Mouse (Mus musculus) ES-E14 (cell line): ENCODE measurements around the gene Psme2. TPM values are rescaled to one million over a fixed set of nuclear protein-coding genes. Genes with fewer than 3 reads are reported as not detected.
A peak's percentile ranks its signal among the peaks of the same experiment; 100 is the strongest.

Source experiments
- DNase-seq: peaks from one replicate; pipeline ENCODE4 v3.0.0-alpha.2; 2013; ENCODE audit warnings: low read depth, low spot score
- H3K27ac ChIP-seq: 2 replicates; pipeline ENCODE4 v1.5.1; 2012; ENCODE audit warnings: low read depth, mild to moderate bottlenecking, low read length, moderate library complexity, mixed read lengths; ENCODE audit not compliant: poor library complexity, insufficient read depth, severe bottlenecking
- H3K36me3 ChIP-seq: 2 replicates; pipeline ENCODE4 v1.6.1; 2012; ENCODE audit warnings: mild to moderate bottlenecking, low read length, moderate library complexity, mixed read lengths; ENCODE audit not compliant: control insufficient read depth, poor library complexity, insufficient read depth, severe bottlenecking
- H3K4me1 ChIP-seq, 2 experiments: fragments of 150-350 bp in 1 of 2; sonication (generic) in 1 of 2; 2 replicates each; pipeline ENCODE4 v1.6.1; 2012; ENCODE audit warnings: low read length in 2 of 2, mild to moderate bottlenecking in 1 of 2, mixed read lengths in 1 of 2; ENCODE audit not compliant: control insufficient read depth in 2 of 2, insufficient read depth in 2 of 2, poor library complexity in 1 of 2
- H3K4me3 ChIP-seq, 2 experiments: fragments of 150-350 bp in 1 of 2; sonication (generic) in 1 of 2; 2 replicates each; pipeline ENCODE4 v1.5.1; 2012; ENCODE audit warnings: low read length in 2 of 2, low read depth in 1 of 2, mild to moderate bottlenecking in 1 of 2, mixed read lengths in 1 of 2; ENCODE audit not compliant: insufficient read depth in 1 of 2, poor library complexity in 1 of 2, severe bottlenecking in 1 of 2
- H3K9ac ChIP-seq: 2 replicates; pipeline ENCODE4 v1.6.1; 2012; ENCODE audit warnings: low read depth, mild to moderate bottlenecking, low read length, mixed read lengths; ENCODE audit not compliant: poor library complexity, insufficient read depth, severe bottlenecking
- H3K9me3 ChIP-seq: fragments of 150-350 bp; sonication (generic); 2 replicates; pipeline ENCODE4 v1.6.1; 2012; ENCODE audit warnings: low read depth, mild to moderate bottlenecking, low read length; ENCODE audit not compliant: control insufficient read depth, insufficient read depth
- CHD2 ChIP-seq: IDR thresholded peaks from 2 replicates; pipeline ENCODE4 v1.6.1; 2014; ENCODE audit warnings: mild to moderate bottlenecking, low read depth, low read length, inconsistent platforms
- HCFC1 ChIP-seq: IDR thresholded peaks from 2 replicates; pipeline ENCODE4 v1.6.1; 2012; ENCODE audit warnings: low read length, inconsistent platforms, borderline replicate concordance; ENCODE audit not compliant: insufficient read depth
- MAFK ChIP-seq: IDR thresholded peaks from 2 replicates; pipeline ENCODE4 v1.6.1; 2014; ENCODE audit warnings: mild to moderate bottlenecking, low read depth, low read length, inconsistent platforms; ENCODE audit not compliant: insufficient read depth
- ZC3H11A ChIP-seq: IDR thresholded peaks from 2 replicates; pipeline ENCODE4 v1.6.1; 2012; ENCODE audit warnings: low read depth, mild to moderate bottlenecking, inconsistent platforms, low read length, borderline replicate concordance
- ZNF384 ChIP-seq: IDR thresholded peaks from 2 replicates; pipeline ENCODE4 v1.6.1; 2012; ENCODE audit warnings: low read depth, low read length, inconsistent platforms
- in situ Hi-C, 2 experiments: fragments of 600-800 bp; cut with MboI; formaldehyde crosslinking; loops; one replicate each; pipeline ENCODE4 v1.15.1; 2025; ENCODE audit warnings: low sequenced_read_pairs in 2 of 2, inconsistent platforms in 1 of 2; ENCODE audit not compliant: unreplicated experiment in 2 of 2
- total RNA-seq: library from RNA; depleted of rRNA; stranded (reverse); fragments of 300-350 nt; gene quantifications from 2 replicates; pipeline ENCODE4 v1.2.3, GENCODE M21; 2012

Gene Psme2
- total RNA-seq, 1 experiment = 44.0 TPM

GRCm38 (mm10) chr14:55598521-55599390 is 7.8 kb upstream of the Psme2 start:
- in situ Hi-C loops = no loop called here
- no peaks in the 10 kb centered on the region for H3K9me3 ChIP-seq
- no peak overlapping the region for H3K4me3 ChIP-seq
- H3K9ac ChIP-seq = no peak overlapping the region
- peaks cover 0 to 10% of the 10 kb centered on the region in 2 experiments; a peak in 2 of 4 replicates for H3K4me1 ChIP-seq
- H3K36me3 ChIP-seq = peaks cover 52% of the 10 kb centered on the region
- DNase-seq = no peak
- TF ChIP-seq ZNF384 = no peak
- TF ChIP-seq MAFK = no peak
- TF ChIP-seq CHD2 = no peak
- no peak for TF ChIP-seq HCFC1
- H3K27ac ChIP-seq = no peak overlapping the region

- H3K4me3 ChIP-seq = no peak overlapping the region
- H3K9me3 ChIP-seq = no peaks in the 10 kb centered on the region
- peaks cover 37% of the 10 kb centered on the region for H3K36me3 ChIP-seq
- H3K9ac ChIP-seq = no peak overlapping the region
- no peak overlapping the region for H3K27ac ChIP-seq
- no peak for TF ChIP-seq MAFK
- no peak for TF ChIP-seq CHD2
- TF ChIP-seq HCFC1 = no peak
- H3K4me1 ChIP-seq = peaks cover 0 to 3% of the 10 kb centered on the region in 2 experiments; a peak in 2 of 4 replicates
- in situ Hi-C loops = no loop called here
- DNase-seq = no peak
These were observed 5.2 kb upstream of the Psme2 start for GRCm38 (mm10) chr14:55596036-55596690.

DNA sequence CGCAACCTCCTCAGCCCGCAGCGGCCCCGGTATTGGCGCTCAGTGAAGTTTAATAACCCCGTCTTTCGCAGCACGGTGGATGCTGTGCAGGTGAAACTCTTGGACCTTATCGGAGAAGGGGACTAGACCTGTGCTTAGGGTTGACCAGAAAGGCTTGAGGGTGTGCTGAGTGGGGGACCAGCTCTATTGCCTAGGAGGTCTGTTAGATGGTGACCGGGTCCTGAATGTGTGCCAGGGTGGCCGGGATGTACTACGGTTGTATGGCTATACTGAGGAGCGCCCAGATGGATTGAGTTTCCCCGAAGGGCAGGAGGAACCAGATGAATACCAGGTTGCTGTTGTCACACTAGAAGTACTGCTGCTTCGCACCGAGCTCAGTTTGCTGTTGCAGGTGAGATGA is 1.3 kb upstream of the Psme2 start:
- no peak for DNase-seq
- peak overlapping the region; percentile 85 for H3K9ac ChIP-seq
- peaks cover 23% of the 10 kb centered on the region for H3K36me3 ChIP-seq
- H3K27ac ChIP-seq = no peak overlapping the region
- in situ Hi-C loops = loop anchor here in 1 of 2 experiments (5.0 kb wide), 1 partner anchor 50 kb away; the partner anchor contains the start of gene Pck2
- peaks cover 0 to 3% of the 10 kb centered on the region in 2 experiments; a peak in 1 of 4 replicates for H3K4me1 ChIP-seq
- TF ChIP-seq ZNF384 (no peak), CHD2 (no peak), ZC3H11A (no peak), HCFC1 (no peak), MAFK (no peak)
- H3K9me3 ChIP-seq = no peaks in the 10 kb centered on the region
- peak overlapping the region; percentile 81 to 86 for H3K4me3 ChIP-seq

- TF ChIP-seq CHD2 = no peak
- TF ChIP-seq HCFC1 = no peak
- TF ChIP-seq ZNF384 = no peak
- TF ChIP-seq ZC3H11A = no peak
- TF ChIP-seq MAFK = no peak
- in situ Hi-C loops = loop anchor here in 1 of 2 experiments (5.0 kb wide), 1 partner anchor 49 kb away; the partner anchor contains the start of gene Pck2
- Histone ChIP-seq H3K9ac (peak within 1 kb of the TSS; percentile 85), H3K27ac (peak within 1 kb of the TSS; percentile 75), H3K4me1 (peaks cover 0 to 3% of the 10 kb centered on the region in 2 experiments; a peak in 1 of 4 replicates), H3K36me3 (peaks cover 16% of the 10 kb centered on the region; the same call in 1 of the 2 replicates), H3K9me3 (no peaks in the 10 kb centered on the region), H3K4me3 (peak within 1 kb of the TSS; percentile 81 to 86)
- peak; percentile 95 for DNase-seq
These were observed 498 bp upstream of the Psme2 start, which contains the start of gene Rnf31 for GRCm38 (mm10) chr14:55591331-55591891. Rnf31 (plus strand) TSS chr14:55591708.
